Mouse (Mus musculus): ENCODE results near the gene Neurl4. TPM values are rescaled to one million over a fixed set of nuclear protein-coding genes. Genes with fewer than 3 reads are reported as not detected.
A peak's percentile ranks its signal among the peaks of the same experiment; 100 is the strongest.
"Not testable (repeated sequence)": the region's sequence is repeated elsewhere in the genome, so short reads cannot be mapped to it uniquely, and the experiment has no call there.

Neurl4 gene
- total RNA-seq, 1 experiment from 2014 or later, result 45.9 TPM

DNA sequence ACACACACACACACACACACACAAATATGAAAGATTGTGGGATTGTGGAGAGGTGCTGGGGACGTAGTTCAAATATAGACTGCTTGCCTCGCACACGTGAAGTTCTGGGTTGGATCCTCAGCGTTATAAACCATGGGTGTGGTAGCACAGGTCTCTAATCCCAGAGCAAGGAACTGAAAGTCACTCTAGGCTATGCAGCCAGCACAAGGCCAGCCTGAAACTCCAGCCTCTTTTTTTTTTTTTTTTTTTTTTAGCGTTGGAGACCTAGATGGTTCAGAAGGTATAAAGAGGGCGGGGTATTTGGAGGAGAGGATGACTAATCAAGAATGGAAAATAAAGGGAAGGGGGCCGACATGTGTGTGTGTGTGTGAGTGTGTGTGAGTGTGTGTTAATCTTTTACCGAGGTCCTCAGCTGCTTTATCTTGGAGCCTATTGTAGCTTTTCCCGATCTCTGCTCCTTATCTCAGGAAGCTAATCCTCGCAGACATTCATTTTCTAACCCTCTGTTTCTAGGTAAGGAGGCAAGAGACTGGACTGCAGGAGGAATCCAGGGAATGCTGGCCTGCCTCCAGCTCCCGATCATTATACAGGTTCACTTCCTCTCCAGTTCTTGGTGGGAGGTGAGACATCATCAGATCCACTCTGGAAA, 52.5 kb downstream of the Neurl4 start:
- no peak for DNase-seq

DNA sequence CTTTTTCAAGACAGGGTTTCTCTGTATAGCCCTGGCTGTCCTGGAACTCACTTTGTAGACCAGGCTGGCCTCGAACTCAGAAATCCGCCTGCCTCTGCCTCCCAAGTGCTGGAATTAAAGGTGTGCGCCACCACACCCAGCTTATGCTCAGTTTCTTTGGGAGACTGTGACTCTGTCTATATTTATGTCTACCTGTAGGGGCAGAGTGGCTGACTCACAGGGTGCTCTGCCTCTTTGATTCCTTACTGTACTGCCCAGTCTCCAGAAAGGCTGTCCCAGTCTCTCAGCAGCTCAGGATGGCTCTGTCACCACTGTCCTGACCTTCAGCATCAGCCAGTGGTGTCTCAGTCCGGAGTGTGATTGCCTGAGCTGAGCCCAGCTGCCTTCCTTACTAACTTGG, 54.7 kb downstream of the Neurl4 start:
- DNase-seq, result not testable (repeated sequence)

DNA sequence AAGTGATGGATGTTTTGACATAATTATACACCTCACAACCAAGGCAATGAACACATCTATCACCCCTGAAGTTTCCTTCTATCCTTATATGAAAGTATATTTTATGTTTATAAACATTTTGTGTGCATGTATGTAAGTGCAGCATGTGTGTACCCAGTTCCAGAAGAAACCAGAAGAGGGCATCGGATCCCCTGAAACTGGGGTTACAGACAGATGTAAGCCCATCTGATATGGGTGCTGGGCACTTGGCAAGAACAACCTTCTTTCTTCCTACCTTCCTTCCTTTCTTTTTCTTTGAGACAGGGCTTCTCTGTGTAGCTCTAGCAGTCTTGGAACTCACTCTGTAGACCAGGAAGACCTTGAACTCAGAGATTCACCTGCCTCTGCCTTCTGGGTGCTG, 55.3 kb downstream of the Neurl4 start:
- DNase-seq, result no peak

DNA sequence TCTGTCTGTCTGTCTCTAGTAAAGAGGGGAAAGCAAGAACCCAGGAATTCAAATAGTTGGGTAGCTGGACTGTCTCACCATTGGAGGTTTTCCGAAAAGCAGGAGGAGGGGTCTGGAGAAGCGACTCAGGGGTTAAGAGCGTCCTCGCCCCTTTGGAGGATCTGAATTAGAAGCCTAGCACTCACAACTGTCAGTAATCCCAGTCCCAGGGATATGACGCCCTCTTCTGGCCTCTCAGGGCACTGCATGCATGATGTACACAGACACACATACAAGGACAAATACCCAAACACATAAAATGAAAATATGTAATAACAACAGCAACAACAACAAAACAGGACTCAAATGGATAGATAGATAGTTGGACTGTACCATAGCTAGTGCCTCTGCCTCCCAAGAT, 59.7 kb downstream of the Neurl4 start:
- peak; percentile 50 for DNase-seq

DNA sequence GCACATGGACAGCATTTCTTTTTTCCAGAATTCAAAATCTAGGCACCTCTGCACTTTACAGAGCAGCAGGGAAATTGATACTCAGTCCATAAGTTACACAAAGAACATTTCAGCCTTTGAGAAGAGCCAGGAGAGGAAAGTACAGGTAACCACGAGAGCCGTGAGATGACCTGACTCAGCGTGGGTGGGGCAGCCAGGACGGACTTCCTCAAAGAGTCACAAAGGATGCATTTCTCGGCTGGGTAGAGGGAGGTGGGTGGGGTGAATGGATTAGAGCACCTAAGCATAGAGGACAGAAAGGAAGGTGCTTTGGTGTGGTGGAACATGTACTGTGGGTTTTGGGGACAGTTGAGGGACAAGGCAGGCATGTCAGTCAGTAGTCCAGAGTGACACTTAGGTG, 61.0 kb downstream of the Neurl4 start:
- DNase-seq, result no peak

Small RNA genes lying within 50 kb of the gene (microRNA-seq; reads per million reads assigned to microRNA genes)
- 0 reads per million in 2 experiments for gene Mir6924

Other genes starting within 250 kb of the Neurl4 start
- gene Sox15, start 245.8 kb upstream of the Neurl4 start, total RNA-seq (2021), result 0.45 TPM in 1 of 2 replicates, not detected in the other
- 96.2 and 101 TPM in 2 replicates for gene Mpdu1, start 238.4 kb upstream of the Neurl4 start, total RNA-seq (2021)
- gene Cd68, start 234.9 kb upstream of the Neurl4 start, total RNA-seq (2021), result 8.6 and 12.2 TPM in 2 replicates
- 642 and 752 TPM in 2 replicates for gene Eif4a1, start 228.6 kb upstream of the Neurl4 start, total RNA-seq (2021)
- 71.6 and 72.4 TPM in 2 replicates for gene Senp3, start 219.0 kb upstream of the Neurl4 start, total RNA-seq (2021)
- 2.7 and 4.0 TPM in 2 replicates for gene Tnfsf13, start 215.3 kb upstream of the Neurl4 start, total RNA-seq (2021)
- gene Tnfsf12, start 205.2 kb upstream of the Neurl4 start, total RNA-seq (2021), result 20.3 and 21.5 TPM in 2 replicates
- gene Tnfsfm13, start 205.0 kb upstream of the Neurl4 start, total RNA-seq (2021), result 3.9 and 4.6 TPM in 2 replicates
- gene Polr2a, start 142.4 kb upstream of the Neurl4 start, total RNA-seq (2021), result 78.0 and 84.0 TPM in 2 replicates
- gene Slc35g3, start 139.1 kb upstream of the Neurl4 start, total RNA-seq (2021), result not detected in 2 replicates
- gene Zbtb4, start 135.2 kb upstream of the Neurl4 start, total RNA-seq (2021), result 39.9 and 42.4 TPM in 2 replicates
- gene Chrnb1, start 105.1 kb upstream of the Neurl4 start, total RNA-seq (2021), result 2.4 and 3.2 TPM in 2 replicates
- 3.5 and 3.8 TPM in 2 replicates for gene Fgf11, start 99.2 kb upstream of the Neurl4 start, total RNA-seq (2021)
- 0.74 and 1.1 TPM in 2 replicates for gene Tmem102, start 95.4 kb upstream of the Neurl4 start, total RNA-seq (2021)
- gene Gm39566, start 85.8 kb upstream of the Neurl4 start, total RNA-seq (2021), result not detected in 2 replicates
- not detected in 2 replicates for gene Spem2, start 82.6 kb upstream of the Neurl4 start, total RNA-seq (2021)
- gene Spem1, start 78.9 kb upstream of the Neurl4 start, total RNA-seq (2021), result 0.38 TPM in 1 of 2 replicates, not detected in the other
- gene Nlgn2, start 63.3 kb upstream of the Neurl4 start, total RNA-seq (2021), result 17.6 and 20.6 TPM in 2 replicates
- 114 and 128 TPM in 2 replicates for gene Tmem256, start 62.6 kb upstream of the Neurl4 start, total RNA-seq (2021)
- 50.5 and 51.3 TPM in 2 replicates for gene Plscr3, start 54.7 kb upstream of the Neurl4 start, total RNA-seq (2021)
- 0.30 TPM in 1 of 2 replicates, not detected in the other for gene Tnk1, start 42.3 kb upstream of the Neurl4 start, total RNA-seq (2021)
- not detected in 2 replicates for gene Tmem95, start 23.1 kb upstream of the Neurl4 start, total RNA-seq (2021)
- 4.1 and 4.4 TPM in 2 replicates for gene Kctd11, start 19.7 kb upstream of the Neurl4 start, total RNA-seq (2021)
- 2.1 and 14.4 TPM in 2 replicates for gene Acap1, start 5.5 kb upstream of the Neurl4 start, total RNA-seq (2021)
- 1.8 and 2.1 TPM in 2 replicates for gene 2810408A11Rik, start 85 bp upstream of the Neurl4 start, total RNA-seq (2021)
- gene Gps2, start 12.8 kb downstream of the Neurl4 start, total RNA-seq (2021), result 52.3 and 57.3 TPM in 2 replicates
- 616 and 636 TPM in 2 replicates for gene Eif5a, start 20.9 kb downstream of the Neurl4 start, total RNA-seq (2021)
- gene Ybx2, start 34.7 kb downstream of the Neurl4 start, total RNA-seq (2021), result 27.3 and 39.6 TPM in 2 replicates
- 65.2 and 78.7 TPM in 2 replicates for gene Slc2a4, start 47.1 kb downstream of the Neurl4 start, total RNA-seq (2021)
- gene Cldn7, start 63.7 kb downstream of the Neurl4 start, total RNA-seq (2021), result 1.1 TPM in 1 of 2 replicates, not detected in the other
- gene Ctdnep1, start 80.1 kb downstream of the Neurl4 start, total RNA-seq (2021), result 128 and 129 TPM in 2 replicates
- 65.2 and 73.2 TPM in 2 replicates for gene Elp5, start 81.4 kb downstream of the Neurl4 start, total RNA-seq (2021)
- gene Gabarap, start 90.1 kb downstream of the Neurl4 start, total RNA-seq (2021), result 344 and 351 TPM in 2 replicates
- gene Phf23, start 94.7 kb downstream of the Neurl4 start, total RNA-seq (2021), result 47.3 and 53.2 TPM in 2 replicates
- gene Dvl2, start 99.5 kb downstream of the Neurl4 start, total RNA-seq (2021), result 16.0 and 23.1 TPM in 2 replicates
- gene Acadvl, start 114.3 kb downstream of the Neurl4 start, total RNA-seq (2021), result 1,177 and 1,207 TPM in 2 replicates
- gene Dlg4, start 115.9 kb downstream of the Neurl4 start, total RNA-seq (2021), result 31.9 and 37.0 TPM in 2 replicates
- 2.2 and 47.3 TPM in 2 replicates for gene Asgr1, start 153.0 kb downstream of the Neurl4 start, total RNA-seq (2021)
- gene Asgr2, start 191.6 kb downstream of the Neurl4 start, total RNA-seq (2021), result 1.9 and 30.0 TPM in 2 replicates
- 1.8 and 3.3 TPM in 2 replicates for gene Mgl2, start 229.3 kb downstream of the Neurl4 start, total RNA-seq (2021)

Data from adrenal gland, postnatal 14 days (tissue).